In genomic region chr7:110717104-110717503, GRCm38 (mm10) we compare ENCODE assay signal across 16 mouse cellular contexts.
"Had no signal": no experiment of that assay in that cellular context is flagged by ENCODE, and none has a peak within 500 bp of the region (broad histone marks: within the 10 kb centered on the region; RNA-seq: fewer than 3 reads in every experiment).

No protein-coding gene starts in this region.

- H3K27me3 ChIP-seq: neural tube, embryonic 13.5 days; neural tube, embryonic 15.5 days; stomach, embryonic 15.5 days had no signal

- DNase-seq: retina, postnatal 1 day; right cerebral cortex, adult 18-20 months; right cerebral cortex, postnatal 14 days; right cerebral cortex, postnatal 25 days; right cerebral cortex, postnatal 4 days; spleen, adult 18-20 months; thymus, adult 18-20 months; thymus, adult 2 months; thymus, postnatal 14 days; thymus, postnatal 25 days; thymus, postnatal 36 days; thymus, postnatal 4 days had no signal

- H3K4me2 ChIP-seq: neural tube, embryonic 13.5 days; neural tube, embryonic 15.5 days; stomach, embryonic 15.5 days had no signal

- H3K36me3 ChIP-seq: neural tube, embryonic 13.5 days; neural tube, embryonic 15.5 days; stomach, embryonic 15.5 days had no signal

- H3K4me3 ChIP-seq: neural tube, embryonic 13.5 days; neural tube, embryonic 15.5 days; stomach, embryonic 15.5 days had no signal

- H3K9me3 ChIP-seq: neural tube, embryonic 13.5 days; neural tube, embryonic 15.5 days; stomach, embryonic 15.5 days had no signal

- H3K4me1 ChIP-seq: neural tube, embryonic 13.5 days; neural tube, embryonic 15.5 days; stomach, embryonic 15.5 days had no signal

- H3K9ac ChIP-seq: neural tube, embryonic 13.5 days; neural tube, embryonic 15.5 days; stomach, embryonic 15.5 days had no signal

- H3K27ac ChIP-seq: neural tube, embryonic 13.5 days; neural tube, embryonic 15.5 days; stomach, embryonic 15.5 days; stomach, postnatal 0 days had no signal
